Mouse (Mus musculus) ES-Bruce4 (cell line): ENCODE measurements around the gene Lgr4.

Experiments used
- EP300 ChIP-seq: IDR thresholded peaks from 2 replicates; pipeline ENCODE4 v1.6.1; 2011; ENCODE audit warnings: low read depth, low read length; ENCODE audit not compliant: insufficient read depth
- POLR2A ChIP-seq: IDR thresholded peaks from one replicate; pipeline ENCODE4 v1.8.1; 2011; ENCODE audit warnings: low read length; ENCODE audit not compliant: insufficient read depth

- TF ChIP-seq POLR2A (no peak), EP300 (no peak)
Observed at GRCm38 (mm10) chr2:109972922-109973321, 55.5 kb downstream of the Lgr4 start.
